Mouse (Mus musculus) c-Kit-positive CD71-positive TER-119-negative erythroid progenitor cells, embryonic 14.5 days (primary cell): Measurements from ENCODE around the gene Btbd35f27.
"Not testable (repeated sequence)": the region's sequence is repeated elsewhere in the genome, so short reads cannot be mapped to it uniquely, and the experiment has no call there.

Experiments used
- DNase-seq: peaks from one replicate; pipeline ENCODE4 v3.0.0-alpha.2; 2013; ENCODE audit warnings: low read depth

Btbd35f27 gene

GRCm38 (mm10) chrX:4951835-4952234 lies at the start of gene Btbd35f27:
Gene Btbd35f27 (plus strand): TSS chrX:4952135.
- DNase-seq = not testable (repeated sequence)
